Mouse (Mus musculus) liver, embryonic 13.5 days (tissue): ENCODE results near the gene Mylpf. TPM values are rescaled to one million over a fixed set of nuclear protein-coding genes. Genes with fewer than 3 reads are reported as not detected.

ENCODE experiments used
- ATAC-seq: fragments of 200-750 bp; cut with Nextera tagmentation; 2 replicates; pipeline ENCODE4 v1.8.0; 2017; ENCODE audit warnings: low read depth, mild to moderate bottlenecking, moderate number of reproducible peaks, moderate library complexity
- DNase-seq: peaks from one replicate; pipeline ENCODE4 v3.0.0; 2022
- H3K27ac ChIP-seq: fragments of 300-500 bp; sonication (generic); 2 replicates; pipeline ENCODE4 v1.5.1; 2015; ENCODE audit warnings: moderate library complexity, mild to moderate bottlenecking, inconsistent platforms
- H3K27me3 ChIP-seq: fragments of 300-500 bp; sonication (generic); 2 replicates; pipeline ENCODE4 v1.6.1; 2015; ENCODE audit warnings: mild to moderate bottlenecking, inconsistent platforms
- H3K36me3 ChIP-seq: fragments of 300-500 bp; sonication (generic); 2 replicates; pipeline ENCODE4 v1.6.1; 2015; ENCODE audit warnings: mild to moderate bottlenecking, inconsistent platforms
- H3K4me1 ChIP-seq: fragments of 300-500 bp; sonication (generic); replicated peaks from 2 replicates; pipeline ENCODE4 v1.6.1; 2015; ENCODE audit warnings: inconsistent platforms
- H3K4me2 ChIP-seq: fragments of 300-500 bp; sonication (generic); 2 replicates; pipeline ENCODE4 v1.6.1; 2015; ENCODE audit warnings: inconsistent platforms, mild to moderate bottlenecking, moderate library complexity
- H3K4me3 ChIP-seq: fragments of 300-500 bp; sonication (generic); replicated peaks from 2 replicates; pipeline ENCODE4 v1.5.1; 2015; ENCODE audit warnings: mild to moderate bottlenecking, inconsistent platforms
- H3K9ac ChIP-seq: fragments of 300-500 bp; sonication (generic); 2 replicates; pipeline ENCODE4 v1.6.1; 2015; ENCODE audit warnings: mild to moderate bottlenecking, inconsistent platforms
- H3K9me3 ChIP-seq: fragments of 300-500 bp; sonication (generic); replicated peaks from 2 replicates; pipeline ENCODE4 v1.6.1; 2016; ENCODE audit warnings: inconsistent platforms
- WGBS: fragments of 180-500 bp; shearing (Covaris S2); methylation state at CpG from one replicate; pipeline ENCODE4 v1.1.7; 2015; ENCODE audit not compliant: insufficient replicate concordance; 5-methylcytosine and 5-hydroxymethylcytosine counted together
- polyA plus RNA-seq: library from polyadenylated mRNA; unstranded; fragments of >200 nt; fragmentation: Nextera tagmentation; extraction: Ambion mirVana; gene quantifications from 2 replicates; pipeline ENCODE4 v1.2.1, GENCODE M21; 2015

The Mylpf gene
- polyA plus RNA-seq, 1 experiment from 2014 or later: 46.8 TPM

DNA sequence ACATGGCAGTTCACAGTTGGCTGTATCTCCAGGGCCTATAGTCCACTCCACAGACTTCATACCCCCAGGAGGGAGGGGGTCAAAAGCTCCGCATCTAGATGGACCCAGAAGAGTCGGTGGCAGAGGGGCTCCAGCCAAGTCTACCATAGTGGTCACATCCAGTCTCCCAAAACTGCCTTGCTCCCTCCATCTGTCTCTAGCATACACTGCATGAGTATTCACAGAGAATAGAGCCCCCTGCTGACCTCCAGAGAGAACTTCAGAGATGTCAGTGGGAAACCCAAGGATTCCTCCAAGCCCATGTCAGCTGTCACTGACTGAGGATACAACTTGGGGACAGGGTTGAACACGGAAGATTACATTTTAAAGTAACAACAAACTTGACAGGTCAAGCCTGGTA is 23.1 kb upstream of the Mylpf start:
- ATAC-seq (peak; percentile 11; the same call in 1 of the 2 replicates), DNase-seq (no peak)
- H3K36me3 ChIP-seq: 0 out of 2 replicates have a peak, but pooled peaks cover 3% of the 10 kb centered on the region
- peaks cover 62% of the 10 kb centered on the region for H3K4me1 ChIP-seq
- no peak overlapping the region for H3K4me2 ChIP-seq
- H3K27ac ChIP-seq: no peak overlapping the region
- H3K4me3 ChIP-seq: no peak overlapping the region
- no peaks in the 10 kb centered on the region for H3K27me3 ChIP-seq
- no peak overlapping the region for H3K9ac ChIP-seq
- WGBS: 49% methylated on average over 3 of the region's 3 CpGs
- no peaks in the 10 kb centered on the region for H3K9me3 ChIP-seq

DNA sequence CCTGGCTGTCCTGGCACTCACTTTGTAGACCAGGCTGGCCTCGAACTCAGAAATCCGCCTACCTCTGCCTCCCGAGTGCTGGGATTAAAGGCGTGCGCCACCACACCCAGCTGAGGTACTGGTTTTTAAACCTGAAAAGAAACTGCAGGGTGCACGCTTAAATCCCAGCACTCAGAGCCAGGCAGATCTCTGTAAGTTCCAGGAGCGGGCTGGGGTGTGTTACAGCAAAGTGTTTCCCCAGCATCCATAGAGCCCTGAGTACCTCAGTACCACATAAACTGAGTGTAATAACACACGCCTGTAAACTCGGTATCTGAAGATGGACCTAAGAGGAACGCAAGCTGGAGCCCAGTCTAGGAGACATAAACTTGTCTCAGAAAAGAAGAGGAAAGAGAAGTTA is 21.3 kb upstream of the Mylpf start:
- WGBS: 71% methylated on average over 10 of the region's 10 CpGs
- DNase-seq (no peak), ATAC-seq (no peak)
- H3K4me1 ChIP-seq: peaks cover 49% of the 10 kb centered on the region
- no peak overlapping the region for H3K9ac ChIP-seq
- H3K4me3 ChIP-seq: no peak overlapping the region
- H3K36me3 ChIP-seq: peaks cover 19% of the 10 kb centered on the region
- no peak overlapping the region for H3K4me2 ChIP-seq
- no peaks in the 10 kb centered on the region for H3K9me3 ChIP-seq
- H3K27me3 ChIP-seq: no peaks in the 10 kb centered on the region
- no peak overlapping the region for H3K27ac ChIP-seq

DNA sequence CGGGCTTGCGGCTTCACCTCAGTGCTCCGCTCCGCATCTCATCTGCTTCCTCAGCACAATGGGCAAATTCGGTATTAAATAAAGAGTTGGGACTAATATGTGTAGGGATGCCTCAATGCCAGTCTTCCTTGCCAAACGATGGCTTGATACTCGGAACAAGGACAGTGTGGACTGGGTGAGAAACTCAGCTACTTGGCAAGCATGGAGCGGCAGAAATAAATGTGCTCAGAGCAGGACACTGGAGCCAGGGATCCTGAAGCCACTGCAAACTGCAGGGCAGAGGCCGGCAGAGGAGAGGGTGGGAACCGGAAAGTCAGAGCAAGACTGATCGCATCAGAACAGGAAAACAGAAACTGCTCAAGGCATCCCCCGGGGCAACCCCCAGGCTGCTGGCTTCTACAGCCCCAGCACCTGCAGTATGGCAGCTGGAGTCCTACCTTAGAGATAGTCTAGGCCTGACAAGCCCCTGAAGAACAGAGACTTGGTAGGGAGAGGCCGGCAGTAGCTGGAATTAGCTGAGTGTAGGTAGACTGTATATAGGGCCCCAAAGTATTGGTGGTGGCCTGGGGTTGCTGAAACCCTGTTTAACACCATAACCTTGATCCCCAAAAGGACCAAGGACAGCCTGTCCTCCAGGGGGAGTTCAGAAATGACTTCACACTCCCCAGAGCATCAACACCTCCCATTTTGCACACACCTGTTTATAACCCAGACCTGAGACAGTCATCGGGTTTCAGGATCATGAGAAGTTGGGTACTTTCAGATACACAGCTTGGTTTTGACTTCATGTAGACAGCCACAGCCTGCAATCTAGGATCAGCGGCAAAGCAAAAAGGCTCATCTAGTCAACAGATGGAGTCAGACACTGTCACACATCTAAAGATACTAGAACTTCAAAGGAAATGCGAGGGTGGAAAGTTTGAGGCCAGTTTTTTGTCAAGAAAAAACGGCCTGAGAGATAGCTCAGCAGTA is 20.1 kb upstream of the Mylpf start:
- Histone ChIP-seq H3K4me3 (no peak overlapping the region), H3K4me2 (no peak overlapping the region), H3K36me3 (peaks cover 32% of the 10 kb centered on the region), H3K27me3 (no peaks in the 10 kb centered on the region), H3K9ac (no peak overlapping the region), H3K9me3 (no peaks in the 10 kb centered on the region), H3K27ac (0 out of 2 replicates have a peak overlapping the region, but pooled peaks have one; percentile 23), H3K4me1 (peaks cover 46% of the 10 kb centered on the region)
- no peak for ATAC-seq
- DNase-seq: no peak
- 55% methylated on average over 17 of the region's 17 CpGs for WGBS

DNA sequence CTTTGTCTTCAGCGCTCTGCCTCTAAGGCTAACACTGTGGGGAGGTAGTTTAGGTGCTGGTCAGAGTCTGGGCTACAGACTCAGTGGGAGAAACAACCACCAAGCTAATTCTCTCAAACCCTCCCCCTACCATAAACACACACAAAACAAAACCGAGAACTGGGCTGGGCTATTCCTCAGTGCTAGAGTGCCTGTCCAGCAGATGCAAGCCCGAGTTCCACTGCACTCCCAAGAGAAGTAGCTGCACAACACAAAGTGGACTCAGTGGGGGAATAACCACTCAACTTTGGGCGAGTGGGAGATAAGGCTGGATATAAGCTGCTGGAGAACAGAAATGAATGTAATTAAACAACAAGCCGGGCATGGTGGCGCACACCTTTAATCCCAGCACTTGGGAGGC is 18.0 kb upstream of the Mylpf start:
- WGBS: 74% methylated on average over 6 of the region's 6 CpGs
- no peak overlapping the region for H3K4me2 ChIP-seq
- H3K4me3 ChIP-seq: no peak overlapping the region
- peaks cover 45% of the 10 kb centered on the region for H3K4me1 ChIP-seq
- H3K27me3 ChIP-seq: no peaks in the 10 kb centered on the region
- no peak for DNase-seq
- no peak overlapping the region; the same call in 1 of the 2 replicates for H3K27ac ChIP-seq
- no peaks in the 10 kb centered on the region for H3K9me3 ChIP-seq
- no peak overlapping the region for H3K9ac ChIP-seq
- no peak for ATAC-seq
- peaks cover 46% of the 10 kb centered on the region for H3K36me3 ChIP-seq

DNA sequence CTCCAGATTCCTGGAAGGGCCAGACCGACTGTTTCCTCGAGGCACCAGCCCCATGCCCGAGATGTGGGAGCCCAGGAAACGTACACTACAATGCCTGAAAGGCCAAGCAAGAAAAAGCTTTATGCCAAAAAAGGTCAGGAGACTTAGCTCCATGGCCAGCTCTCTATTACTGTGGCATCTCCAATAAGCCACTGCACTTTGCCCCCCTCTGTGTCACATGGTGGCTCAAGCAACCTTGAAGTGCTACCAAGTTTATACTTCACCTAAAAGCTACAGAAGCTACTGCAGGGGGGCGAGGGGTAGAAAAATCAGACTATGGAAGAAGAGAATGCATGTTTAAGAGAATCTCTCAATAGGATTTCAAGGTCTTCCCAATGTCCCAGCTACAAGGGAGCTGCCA is 15.7 kb upstream of the Mylpf start:
- no peaks in the 10 kb centered on the region for H3K9me3 ChIP-seq
- peaks cover 62% of the 10 kb centered on the region for H3K36me3 ChIP-seq
- H3K27ac ChIP-seq: no peak overlapping the region; the same call in 1 of the 2 replicates
- H3K27me3 ChIP-seq: no peaks in the 10 kb centered on the region
- H3K4me1 ChIP-seq: peaks cover 54% of the 10 kb centered on the region
- H3K4me3 ChIP-seq: no peak overlapping the region
- WGBS: 89% methylated on average over 5 of the region's 5 CpGs
- H3K9ac ChIP-seq: peak overlapping the region; percentile 22; the same call in 1 of the 2 replicates
- DNase-seq: no peak
- no peak overlapping the region for H3K4me2 ChIP-seq
- no peak for ATAC-seq

DNA sequence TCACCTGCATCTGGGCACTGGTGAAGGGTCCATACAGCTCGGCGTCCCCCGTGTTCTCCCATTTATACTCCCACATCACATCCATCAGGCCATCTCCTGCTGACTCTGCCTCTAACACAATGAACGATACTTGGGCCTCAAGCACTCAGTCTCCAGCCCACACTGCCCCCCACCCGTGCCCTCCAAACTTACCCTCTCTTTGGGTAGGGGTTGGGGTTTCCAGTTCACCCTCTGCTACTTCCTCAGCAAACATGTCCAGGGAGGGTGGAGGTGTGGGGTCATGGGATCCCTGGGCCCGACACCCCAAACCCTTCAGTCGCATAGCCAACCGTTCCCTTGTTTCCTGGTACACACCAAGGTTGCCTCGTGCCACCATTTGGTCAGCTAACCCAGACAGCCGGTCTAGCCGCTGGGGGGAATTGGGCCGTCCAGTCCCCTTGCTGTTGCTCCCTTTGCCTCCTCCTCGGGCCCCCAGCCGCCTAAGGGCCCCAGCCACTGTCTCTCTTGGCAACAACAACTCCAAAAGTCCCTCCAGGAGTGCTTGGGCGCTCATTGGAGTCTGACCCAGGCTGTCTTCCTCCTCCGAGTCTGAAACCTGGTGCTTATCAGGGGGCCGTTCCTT is 14.6 kb upstream of the Mylpf start:
- Histone ChIP-seq H3K9me3 (no peaks in the 10 kb centered on the region), H3K4me1 (peaks cover 43% of the 10 kb centered on the region), H3K27me3 (no peaks in the 10 kb centered on the region), H3K4me2 (peak overlapping the region; percentile 90), H3K36me3 (peaks cover 73% of the 10 kb centered on the region), H3K4me3 (peak overlapping the region; percentile 81), H3K27ac (no peak overlapping the region), H3K9ac (peak overlapping the region; percentile 83)
- ATAC-seq (no peak), DNase-seq (no peak)
- WGBS: 87% methylated on average over 17 of the region's 17 CpGs

DNA sequence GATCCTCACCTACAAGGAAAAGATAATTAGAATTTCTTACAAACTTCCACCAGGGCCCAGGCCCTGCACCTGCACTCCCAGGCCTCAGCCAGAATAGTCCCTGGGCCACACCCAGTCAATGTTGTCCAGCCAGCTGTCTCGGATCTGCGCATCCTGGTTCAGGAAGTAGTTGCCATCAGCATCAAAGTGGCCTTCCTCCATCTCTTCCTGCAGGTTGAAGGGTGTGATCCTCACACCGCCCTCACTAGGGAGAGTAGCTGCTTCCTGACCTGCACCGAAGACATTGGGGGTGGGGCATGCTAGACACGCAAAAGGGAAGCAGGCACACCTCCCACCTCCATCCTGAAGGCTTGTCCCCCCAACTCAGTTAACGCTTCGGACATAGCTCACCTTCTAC is 14.1 kb upstream of the Mylpf start:
- H3K27me3 ChIP-seq: no peaks in the 10 kb centered on the region
- 56% methylated on average over 7 of the region's 7 CpGs for WGBS
- H3K36me3 ChIP-seq: peaks cover 78% of the 10 kb centered on the region
- no peak for ATAC-seq
- no peaks in the 10 kb centered on the region for H3K9me3 ChIP-seq
- H3K9ac ChIP-seq: peak overlapping the region; percentile 83
- peaks cover 39% of the 10 kb centered on the region for H3K4me1 ChIP-seq
- peak overlapping the region; percentile 90 for H3K4me2 ChIP-seq
- H3K4me3 ChIP-seq: peak overlapping the region; percentile 81
- DNase-seq: no peak
- H3K27ac ChIP-seq: peak overlapping the region; percentile 88; the same call in 1 of the 2 replicates

DNA sequence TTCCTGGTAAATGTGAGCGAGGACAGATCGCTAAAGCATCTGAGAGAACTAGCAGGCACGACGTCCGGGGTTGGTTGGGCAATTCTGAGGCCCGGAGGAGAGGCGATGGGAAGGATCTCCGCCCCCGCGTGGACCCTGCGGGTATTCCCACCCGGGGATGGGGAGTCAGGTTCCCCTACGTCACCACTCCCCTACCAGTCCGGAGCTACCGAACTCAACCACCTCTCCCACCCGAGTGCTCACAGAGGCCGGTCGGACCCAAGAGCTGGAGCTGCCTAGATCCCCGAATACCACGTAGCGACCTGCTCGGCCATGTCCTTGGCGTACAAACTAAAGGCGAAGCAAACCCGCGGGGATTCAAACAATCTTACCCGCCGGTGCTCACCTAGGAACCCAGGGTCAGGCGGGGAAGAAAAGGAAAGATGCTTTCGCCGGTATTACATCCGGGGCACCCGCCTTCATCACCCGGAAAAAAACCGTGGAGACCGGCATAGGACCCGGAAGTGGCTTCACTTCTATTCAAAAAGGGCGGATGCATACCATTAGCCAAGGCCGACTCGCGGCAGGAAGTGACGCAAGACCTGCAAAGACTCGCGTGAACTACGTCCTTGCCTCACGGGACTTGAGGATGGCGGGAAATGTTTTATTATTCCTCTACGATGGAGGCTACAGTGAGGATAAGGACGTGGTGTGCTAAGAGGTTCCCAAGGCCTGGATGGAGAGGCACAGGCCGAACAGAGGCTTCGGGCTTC is 13.0 kb upstream of the Mylpf start, which contains the start of gene Cd2bp2:
Gene Cd2bp2, minus strand, starts transcription at position 507 of the 752 bp plus-strand sequence.
- under 1% methylated on average over 51 of the region's 51 CpGs for WGBS
- Histone ChIP-seq H3K27me3 (no peaks in the 10 kb centered on the region), H3K9ac (peak within 1 kb of the TSS; percentile 83), H3K4me2 (peak within 1 kb of the TSS; percentile 90), H3K4me3 (peak within 1 kb of the TSS; percentile 81), H3K4me1 (peaks cover 39% of the 10 kb centered on the region), H3K36me3 (peaks cover 85% of the 10 kb centered on the region), H3K9me3 (no peaks in the 10 kb centered on the region), H3K27ac (peak within 1 kb of the TSS; percentile 88)
- DNase-seq (peak; percentile 94), ATAC-seq (peak; percentile 94)

DNA sequence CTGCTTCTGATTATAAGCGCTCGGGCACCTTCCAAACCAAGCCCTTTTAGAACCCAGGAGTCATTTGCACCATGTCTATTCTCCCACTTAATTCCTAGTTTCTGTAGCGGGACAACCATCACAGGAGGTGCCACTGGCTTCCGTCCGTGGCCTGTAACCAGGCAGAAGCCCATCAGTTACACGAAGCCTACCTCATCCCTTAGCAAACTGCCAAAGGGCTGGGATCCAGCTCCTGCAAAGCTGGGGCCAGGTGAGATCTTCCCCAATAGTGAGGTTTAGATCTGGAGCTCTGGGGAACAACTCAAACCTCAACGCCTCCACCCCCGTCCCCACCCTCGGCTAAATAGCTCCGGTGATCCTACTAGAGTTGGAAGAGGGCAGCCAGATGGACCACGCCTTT is 12.2 kb upstream of the Mylpf start:
- ATAC-seq (no peak), DNase-seq (no peak)
- Histone ChIP-seq H3K27ac (peak overlapping the region; percentile 88), H3K27me3 (no peaks in the 10 kb centered on the region), H3K4me3 (peak overlapping the region; percentile 81), H3K4me1 (peaks cover 44% of the 10 kb centered on the region), H3K9ac (peak overlapping the region; percentile 79), H3K4me2 (peak overlapping the region; percentile 90), H3K36me3 (peaks cover 86% of the 10 kb centered on the region), H3K9me3 (no peaks in the 10 kb centered on the region)
- 47% methylated on average over 11 of the region's 11 CpGs for WGBS

DNA sequence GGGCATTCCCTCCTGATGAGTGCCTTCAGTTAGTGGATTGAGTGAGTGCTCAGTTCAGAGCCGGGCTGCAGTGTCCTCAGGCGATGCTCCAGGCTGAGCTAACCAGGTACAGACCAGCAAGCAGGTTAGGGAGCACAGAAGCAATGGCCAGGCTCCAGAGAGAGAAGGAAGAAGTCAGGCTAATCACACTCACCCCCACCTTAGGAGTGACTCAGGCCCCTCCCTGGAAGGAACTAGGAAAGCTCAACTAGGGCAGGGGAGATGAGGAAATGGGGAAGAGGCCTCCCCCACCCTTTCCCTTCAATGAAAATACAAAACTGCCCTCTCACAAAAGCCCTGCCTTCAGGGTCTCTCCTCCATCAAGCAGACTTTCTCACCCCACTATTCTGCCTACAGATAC is 2.1 kb upstream of the Mylpf start:
- Histone ChIP-seq H3K4me3 (peak overlapping the region; percentile 89), H3K27me3 (no peaks in the 10 kb centered on the region), H3K9me3 (no peaks in the 10 kb centered on the region), H3K4me2 (peak overlapping the region; percentile 95), H3K4me1 (peaks cover 66% of the 10 kb centered on the region), H3K27ac (peak overlapping the region; percentile 98), H3K36me3 (peaks cover 37% of the 10 kb centered on the region), H3K9ac (peak overlapping the region; percentile 99)
- DNase-seq (no peak), ATAC-seq (no peak)
- 27% methylated on average over 2 of the region's 2 CpGs for WGBS
